Mouse (Mus musculus) myocyte (in vitro differentiated cells): ENCODE measurements around the gene BC005624.

Experiments used
- MAX ChIP-seq: IDR thresholded peaks from one replicate; pipeline ENCODE4 v1.6.1; 2011; ENCODE audit warnings: low read depth, mild to moderate bottlenecking, control low read depth
- POLR2A ChIP-seq: IDR thresholded peaks from one replicate; pipeline ENCODE4 v1.6.1; 2011; ENCODE audit warnings: low read depth, mild to moderate bottlenecking, control low read depth, moderate library complexity; ENCODE audit not compliant: insufficient read length
- TCF12 ChIP-seq: IDR thresholded peaks from one replicate; pipeline ENCODE4 v1.6.1; 2011; ENCODE audit warnings: mild to moderate bottlenecking, control low read depth; ENCODE audit not compliant: poor library complexity, insufficient read depth, severe bottlenecking
- TCF3 ChIP-seq: IDR thresholded peaks from one replicate; pipeline ENCODE4 v1.6.1; 2011; ENCODE audit warnings: low read depth, control low read depth; ENCODE audit not compliant: insufficient read length

DNA sequence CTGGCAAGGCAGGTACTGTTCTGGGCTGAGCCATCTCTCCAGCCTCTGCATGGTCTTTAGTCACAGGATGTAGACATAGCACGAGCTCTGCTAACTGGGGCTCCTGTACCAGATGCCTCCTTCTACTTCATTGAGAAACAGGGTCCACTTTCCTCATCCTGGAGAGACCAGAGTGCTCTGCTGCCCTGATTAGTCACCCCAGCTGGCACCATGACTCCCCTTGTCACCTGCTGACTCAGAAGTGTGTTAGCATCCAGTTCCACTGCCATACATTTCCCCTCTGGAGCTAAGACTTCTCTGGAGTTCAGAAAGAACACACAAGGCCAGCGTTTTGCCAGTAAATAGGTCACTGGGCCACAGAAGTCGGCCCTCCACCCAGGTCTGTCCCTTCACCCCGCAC, 56.8 kb downstream of the BC005624 start:
- TF ChIP-seq MAX (no peak), POLR2A (no peak), TCF12 (no peak), TCF3 (no peak)
